Mouse (Mus musculus): ENCODE measurements around the gene Dact2.

The Dact2 gene

GRCm38 (mm10) chr17:14212796-14213195 is 8.7 kb upstream of the Dact2 start:
- no peak for DNase-seq (ENCODE audit: low read depth, low spot score)

GRCm38 (mm10) chr17:14207093-14207561 is 3.0 kb upstream of the Dact2 start:
- DNase-seq (ENCODE audit: low read depth, low spot score): no peak

- DNase-seq (ENCODE audit: low read depth, low spot score): peak; percentile 72
Measured at GRCm38 (mm10) chr17:14206062-14206461, 2.0 kb upstream of the Dact2 start.

GRCm38 (mm10) chr17:14205236-14205635 is 1.1 kb upstream of the Dact2 start:
- DNase-seq (ENCODE audit: low read depth, low spot score): no peak

- DNase-seq (ENCODE audit: low read depth, low spot score): no peak
Measured at GRCm38 (mm10) chr17:14203121-14203941, 773 bp downstream of the Dact2 start.

GRCm38 (mm10) chr17:14202291-14203030 is 1.6 kb downstream of the Dact2 start:
- no peak for DNase-seq (ENCODE audit: low read depth, low spot score)

- DNase-seq (ENCODE audit: low read depth, low spot score): no peak
Measured at GRCm38 (mm10) chr17:14201281-14201787, 2.8 kb downstream of the Dact2 start.

- no peak for DNase-seq (ENCODE audit: low read depth, low spot score)
Measured at GRCm38 (mm10) chr17:14200206-14200605, 3.9 kb downstream of the Dact2 start.

GRCm38 (mm10) chr17:14199621-14200020 is 4.5 kb downstream of the Dact2 start:
- no peak for DNase-seq (ENCODE audit: low read depth, low spot score)

- DNase-seq (ENCODE audit: low read depth, low spot score): no peak
Measured at GRCm38 (mm10) chr17:14192924-14193323, 11.2 kb downstream of the Dact2 start.

GRCm38 (mm10) chr17:14192432-14192831 is 11.7 kb downstream of the Dact2 start:
- no peak for DNase-seq (ENCODE audit: low read depth, low spot score)

GRCm38 (mm10) chr17:14188455-14188854 is 15.6 kb downstream of the Dact2 start:
- DNase-seq (ENCODE audit: low read depth, low spot score): no peak

GRCm38 (mm10) chr17:14187096-14187495 is 17.0 kb downstream of the Dact2 start:
- no peak for DNase-seq (ENCODE audit: low read depth, low spot score)

- DNase-seq (ENCODE audit: low read depth, low spot score): no peak
Measured at GRCm38 (mm10) chr17:14186176-14186575, 17.9 kb downstream of the Dact2 start.

GRCm38 (mm10) chr17:14184192-14184814 is 19.8 kb downstream of the Dact2 start:
- DNase-seq (ENCODE audit: low read depth, low spot score): no peak

- no peak for DNase-seq (ENCODE audit: low read depth, low spot score)
Measured at GRCm38 (mm10) chr17:14183717-14184116, 20.4 kb downstream of the Dact2 start.

GRCm38 (mm10) chr17:14182860-14183259 is 21.2 kb downstream of the Dact2 start:
- DNase-seq (ENCODE audit: low read depth, low spot score): no peak

- DNase-seq (ENCODE audit: low read depth, low spot score): no peak
Measured at GRCm38 (mm10) chr17:14178911-14179310, 25.2 kb downstream of the Dact2 start.

GRCm38 (mm10) chr17:14178475-14178874 is 25.6 kb downstream of the Dact2 start:
- no peak for DNase-seq (ENCODE audit: low read depth, low spot score)

GRCm38 (mm10) chr17:14178049-14178448 is 26.1 kb downstream of the Dact2 start:
- no peak for DNase-seq (ENCODE audit: low read depth, low spot score)

GRCm38 (mm10) chr17:14177018-14177417 is 27.1 kb downstream of the Dact2 start:
- DNase-seq (ENCODE audit: low read depth, low spot score): no peak

GRCm38 (mm10) chr17:14175704-14176103 is 28.4 kb downstream of the Dact2 start:
- DNase-seq (ENCODE audit: low read depth, low spot score): no peak

All from embryo, embryonic 11.5 days (tissue).